Mouse (Mus musculus): ENCODE results near the gene Tagln2. TPM values are rescaled to one million over a fixed set of nuclear protein-coding genes. Genes with fewer than 3 reads are reported as not detected.
A peak's percentile ranks its signal among the peaks of the same experiment; 100 is the strongest.

The Tagln2 gene
- polyA plus RNA-seq, 1 experiment from 2014 or later: 662 TPM

DNA sequence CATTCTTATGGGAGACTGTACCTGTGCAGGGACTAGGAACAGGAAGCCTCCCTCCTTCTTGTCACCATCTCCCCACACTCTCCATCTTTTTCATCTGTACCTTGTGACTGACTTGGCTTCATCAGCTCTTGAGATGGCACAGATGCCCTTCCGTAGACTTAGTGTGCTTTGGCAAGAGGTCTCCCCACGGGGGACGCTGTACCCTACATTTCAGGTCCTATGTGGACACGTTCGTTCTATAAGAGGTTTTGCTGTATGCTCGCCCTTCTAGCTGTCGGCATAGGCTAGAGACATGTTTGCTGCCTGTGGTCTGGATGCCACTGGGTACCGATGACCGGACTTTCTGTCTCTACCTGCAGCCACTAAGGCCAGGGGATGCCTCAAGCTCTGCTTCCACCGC, 27.6 kb downstream of the Tagln2 start:
- Histone ChIP-seq H3K9ac (ENCODE audit: low read length) (no peak overlapping the region), H3K4me1 (replicated peaks; ENCODE audit: control insufficient read depth, insufficient read depth, low read length) (peaks cover 48% of the 10 kb centered on the region), H3K4me3 (ENCODE audit: low read length) (no peak overlapping the region), H3K4me2 (ENCODE audit: low read depth, low read length) (no peak overlapping the region; the same call in 1 of the 2 replicates), H3K27me3 (ENCODE audit: control insufficient read depth, insufficient read depth, low read depth, low read length) (no peaks in the 10 kb centered on the region), H3K36me3 (ENCODE audit: control insufficient read depth, insufficient read depth, low read length) (no peaks in the 10 kb centered on the region), H3K9me3 (ENCODE audit: control insufficient read depth, low read length) (no peaks in the 10 kb centered on the region), H3K27ac (ENCODE audit: low read length) (no peak overlapping the region; the same call in 1 of the 2 replicates)
- WGBS: 92% methylated on average over 10 of the region's 10 CpGs
- ATAC-seq (ENCODE audit: low read depth): no peak

DNA sequence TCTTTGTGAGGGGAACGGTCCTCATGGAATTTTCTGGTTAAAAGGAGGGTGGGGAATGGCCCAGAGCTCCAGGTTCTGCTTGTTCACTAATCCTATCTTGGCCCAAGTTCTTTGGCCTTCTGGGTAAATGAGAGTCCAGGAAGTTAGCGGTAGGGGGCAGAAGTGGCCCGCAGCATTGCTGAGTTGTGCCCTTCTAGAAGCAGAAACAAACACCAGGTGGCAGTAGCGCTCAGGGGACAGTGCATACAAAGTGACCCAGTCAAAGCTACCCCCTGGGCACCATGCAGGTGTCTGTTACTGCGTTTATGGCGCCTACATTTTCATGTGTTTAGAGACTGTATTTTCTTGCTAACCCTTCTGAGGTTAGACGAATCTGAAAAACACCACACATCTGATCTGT, 28.9 kb downstream of the Tagln2 start:
- H3K27me3 ChIP-seq (ENCODE audit: control insufficient read depth, insufficient read depth, low read depth, low read length): no peaks in the 10 kb centered on the region
- 9% methylated on average over 7 of the region's 7 CpGs for WGBS
- H3K9ac ChIP-seq (ENCODE audit: low read length): no peak overlapping the region
- no peak overlapping the region for H3K4me3 ChIP-seq (ENCODE audit: low read length)
- peak; percentile 48 for ATAC-seq (ENCODE audit: low read depth)
- H3K27ac ChIP-seq (ENCODE audit: low read length): no peak overlapping the region
- H3K4me2 ChIP-seq (ENCODE audit: low read depth, low read length): no peak overlapping the region
- H3K9me3 ChIP-seq (ENCODE audit: control insufficient read depth, low read length): no peaks in the 10 kb centered on the region
- no peaks in the 10 kb centered on the region for H3K36me3 ChIP-seq (ENCODE audit: control insufficient read depth, insufficient read depth, low read length)
- H3K4me1 ChIP-seq (replicated peaks; ENCODE audit: control insufficient read depth, insufficient read depth, low read length): peaks cover 45% of the 10 kb centered on the region

DNA sequence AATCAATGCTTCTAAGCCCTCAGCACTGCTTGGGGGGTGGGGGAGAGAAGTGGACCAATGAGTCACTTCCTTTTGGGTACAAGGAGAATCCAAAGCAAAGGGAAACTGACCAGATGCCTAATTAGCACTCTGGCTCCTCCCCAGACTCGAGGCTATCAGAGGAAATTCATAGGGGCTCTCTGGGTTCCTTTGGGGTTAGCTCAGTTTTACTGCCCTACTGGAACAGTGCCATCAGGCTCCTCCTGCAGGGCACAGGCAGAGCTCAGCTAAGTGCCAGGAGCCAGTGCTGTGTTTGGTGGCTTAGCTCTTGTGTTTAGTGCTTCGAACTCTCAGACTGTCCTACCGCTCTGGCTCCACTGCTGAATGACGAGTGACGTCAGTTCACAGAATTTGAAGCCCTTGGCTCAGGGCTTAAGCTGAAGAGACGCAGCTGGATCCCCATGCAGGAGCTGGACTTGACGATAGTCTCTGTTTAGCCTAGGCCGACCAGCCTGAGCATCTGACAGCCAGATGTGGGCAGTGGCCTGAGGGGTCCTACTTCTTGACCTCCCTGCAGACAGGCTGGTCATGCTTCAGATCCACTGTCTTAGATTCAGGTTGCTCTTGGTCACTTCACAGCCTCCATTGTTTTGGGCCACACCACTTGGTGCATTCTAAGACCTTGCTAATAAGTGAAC, 30.8 kb downstream of the Tagln2 start:
- Histone ChIP-seq H3K4me2 (ENCODE audit: low read depth, low read length) (no peak overlapping the region), H3K27me3 (ENCODE audit: control insufficient read depth, insufficient read depth, low read depth, low read length) (no peaks in the 10 kb centered on the region), H3K4me3 (ENCODE audit: low read length) (no peak overlapping the region), H3K9ac (ENCODE audit: low read length) (no peak overlapping the region), H3K36me3 (ENCODE audit: control insufficient read depth, insufficient read depth, low read length) (no peaks in the 10 kb centered on the region), H3K4me1 (replicated peaks; ENCODE audit: control insufficient read depth, insufficient read depth, low read length) (peaks cover 31% of the 10 kb centered on the region), H3K9me3 (ENCODE audit: control insufficient read depth, low read length) (no peaks in the 10 kb centered on the region), H3K27ac (ENCODE audit: low read length) (no peak overlapping the region)
- ATAC-seq (ENCODE audit: low read depth): peak; percentile 37
- 24% methylated on average over 8 of the region's 8 CpGs for WGBS

DNA sequence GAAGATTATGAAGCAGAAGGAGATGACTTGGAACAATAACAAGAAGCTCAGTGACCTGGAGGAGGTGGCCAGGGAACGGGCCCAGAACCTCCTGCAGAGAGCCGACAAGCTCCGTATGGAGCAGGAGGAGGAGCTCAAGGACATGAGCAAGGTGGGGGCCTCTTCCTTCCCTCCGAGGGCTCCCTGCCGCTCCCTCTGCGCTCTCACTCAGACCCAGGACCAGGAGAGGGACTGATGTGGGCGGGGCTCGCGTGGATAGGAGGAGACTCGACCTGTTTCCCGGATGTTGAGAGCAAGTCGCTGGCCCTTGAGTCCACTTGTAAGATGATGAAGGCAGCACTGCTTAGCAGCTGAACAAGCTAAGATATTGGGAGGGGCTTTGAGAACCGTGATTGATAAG, 32.7 kb downstream of the Tagln2 start:
- no peaks in the 10 kb centered on the region for H3K27me3 ChIP-seq (ENCODE audit: control insufficient read depth, insufficient read depth, low read depth, low read length)
- WGBS: under 1% methylated on average over 12 of the region's 13 CpGs
- H3K4me3 ChIP-seq (ENCODE audit: low read length): peak overlapping the region; percentile 24
- H3K27ac ChIP-seq (ENCODE audit: low read length): peak overlapping the region; percentile 36; the same call in 1 of the 2 replicates
- peaks cover 14% of the 10 kb centered on the region for H3K4me1 ChIP-seq (replicated peaks; ENCODE audit: control insufficient read depth, insufficient read depth, low read length)
- H3K9ac ChIP-seq (ENCODE audit: low read length): peak overlapping the region; percentile 46
- H3K4me2 ChIP-seq (ENCODE audit: low read depth, low read length): peak overlapping the region; percentile 55
- H3K36me3 ChIP-seq (ENCODE audit: control insufficient read depth, insufficient read depth, low read length): no peaks in the 10 kb centered on the region
- peak; percentile 69 for ATAC-seq (ENCODE audit: low read depth)
- no peaks in the 10 kb centered on the region for H3K9me3 ChIP-seq (ENCODE audit: control insufficient read depth, low read length)

DNA sequence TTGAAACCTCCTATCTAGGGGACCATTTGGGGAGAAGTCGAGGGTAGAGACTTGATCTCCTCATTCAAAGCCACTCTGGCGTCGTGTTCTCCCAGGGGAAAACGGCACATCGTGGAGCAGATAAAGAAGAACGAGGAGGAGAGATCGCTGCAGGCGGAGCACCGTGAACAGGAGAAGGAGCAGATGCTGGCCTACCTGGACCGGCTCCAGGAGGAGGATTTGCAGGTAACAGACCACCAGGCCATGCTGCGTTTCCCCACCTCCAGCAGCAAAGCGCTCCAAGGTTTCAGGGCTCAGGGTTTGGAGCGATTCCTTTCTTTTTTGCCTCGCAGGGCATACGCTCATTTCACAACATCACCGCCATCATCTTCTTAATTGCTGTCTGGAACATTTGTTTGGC, 35.3 kb downstream of the Tagln2 start:
- Histone ChIP-seq H3K27me3 (ENCODE audit: control insufficient read depth, insufficient read depth, low read depth, low read length) (no peaks in the 10 kb centered on the region), H3K27ac (ENCODE audit: low read length) (no peak overlapping the region), H3K36me3 (ENCODE audit: control insufficient read depth, insufficient read depth, low read length) (no peaks in the 10 kb centered on the region), H3K9me3 (ENCODE audit: control insufficient read depth, low read length) (no peaks in the 10 kb centered on the region), H3K4me2 (ENCODE audit: low read depth, low read length) (no peak overlapping the region), H3K4me1 (replicated peaks; ENCODE audit: control insufficient read depth, insufficient read depth, low read length) (peaks cover 14% of the 10 kb centered on the region), H3K9ac (ENCODE audit: low read length) (no peak overlapping the region), H3K4me3 (ENCODE audit: low read length) (no peak overlapping the region)
- WGBS: 82% methylated on average over 16 of the region's 16 CpGs
- ATAC-seq (ENCODE audit: low read depth): no peak

DNA sequence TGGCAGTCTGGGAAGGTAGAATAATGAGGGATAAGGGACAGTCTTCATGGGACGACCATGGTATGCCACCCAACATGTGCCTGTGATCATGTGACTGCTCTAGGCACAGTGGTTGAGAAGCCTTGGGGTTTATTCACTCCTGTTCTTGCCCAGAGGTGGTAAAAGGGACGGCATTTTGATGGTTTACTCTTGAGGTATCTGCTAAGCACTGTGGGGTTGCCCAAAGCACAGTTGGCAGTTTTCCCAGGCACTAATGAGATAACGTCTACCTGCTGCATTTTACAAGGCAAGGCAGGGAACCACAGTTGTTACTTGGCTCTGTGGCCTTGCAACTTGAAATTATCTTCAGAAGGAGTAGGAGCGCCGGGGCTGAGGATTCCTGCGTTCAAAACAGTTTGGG, 40.0 kb downstream of the Tagln2 start:
- Histone ChIP-seq H3K9me3 (ENCODE audit: control insufficient read depth, low read length) (no peaks in the 10 kb centered on the region), H3K4me3 (ENCODE audit: low read length) (no peak overlapping the region), H3K27me3 (ENCODE audit: control insufficient read depth, insufficient read depth, low read depth, low read length) (no peaks in the 10 kb centered on the region), H3K27ac (ENCODE audit: low read length) (no peak overlapping the region), H3K4me1 (replicated peaks; ENCODE audit: control insufficient read depth, insufficient read depth, low read length) (no peaks in the 10 kb centered on the region), H3K4me2 (ENCODE audit: low read depth, low read length) (no peak overlapping the region), H3K9ac (ENCODE audit: low read length) (no peak overlapping the region), H3K36me3 (ENCODE audit: control insufficient read depth, insufficient read depth, low read length) (no peaks in the 10 kb centered on the region)
- 47% methylated on average over 6 of the region's 6 CpGs for WGBS
- no peak for ATAC-seq (ENCODE audit: low read depth)

DNA sequence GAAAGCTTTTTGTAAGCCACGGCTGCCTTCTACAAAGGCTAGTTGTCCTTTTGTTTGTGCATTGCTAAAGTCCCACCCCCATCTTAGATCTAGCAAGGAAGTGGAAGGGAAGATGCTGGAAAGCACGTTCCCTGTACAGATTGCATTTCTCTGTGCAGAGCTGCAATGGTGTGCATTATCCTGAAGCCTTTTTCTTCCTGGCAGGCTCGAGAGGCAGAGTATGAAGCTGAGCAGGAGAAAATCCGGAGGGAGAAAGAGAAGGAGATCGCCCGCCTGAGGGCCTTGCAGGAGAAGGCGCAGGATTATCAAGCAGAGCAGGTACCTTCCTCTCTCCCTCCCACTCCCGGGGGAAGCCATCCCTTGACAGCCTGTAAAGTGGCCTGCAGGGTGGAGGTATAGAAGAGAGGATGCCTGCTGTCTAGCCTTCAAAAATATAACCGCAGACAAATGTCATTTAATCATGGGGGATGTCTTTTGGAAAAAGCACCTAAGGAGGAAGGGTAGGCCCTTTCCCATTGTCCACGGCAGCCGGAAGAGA, 40.5 kb downstream of the Tagln2 start:
- H3K4me3 ChIP-seq (ENCODE audit: low read length): no peak overlapping the region
- no peaks in the 10 kb centered on the region for H3K27me3 ChIP-seq (ENCODE audit: control insufficient read depth, insufficient read depth, low read depth, low read length)
- H3K9me3 ChIP-seq (ENCODE audit: control insufficient read depth, low read length): no peaks in the 10 kb centered on the region
- no peaks in the 10 kb centered on the region for H3K4me1 ChIP-seq (replicated peaks; ENCODE audit: control insufficient read depth, insufficient read depth, low read length)
- no peak for ATAC-seq (ENCODE audit: low read depth)
- H3K27ac ChIP-seq (ENCODE audit: low read length): no peak overlapping the region
- H3K36me3 ChIP-seq (ENCODE audit: control insufficient read depth, insufficient read depth, low read length): no peaks in the 10 kb centered on the region
- WGBS: 50% methylated on average over 11 of the region's 11 CpGs
- no peak overlapping the region for H3K9ac ChIP-seq (ENCODE audit: low read length)
- H3K4me2 ChIP-seq (ENCODE audit: low read depth, low read length): no peak overlapping the region

DNA sequence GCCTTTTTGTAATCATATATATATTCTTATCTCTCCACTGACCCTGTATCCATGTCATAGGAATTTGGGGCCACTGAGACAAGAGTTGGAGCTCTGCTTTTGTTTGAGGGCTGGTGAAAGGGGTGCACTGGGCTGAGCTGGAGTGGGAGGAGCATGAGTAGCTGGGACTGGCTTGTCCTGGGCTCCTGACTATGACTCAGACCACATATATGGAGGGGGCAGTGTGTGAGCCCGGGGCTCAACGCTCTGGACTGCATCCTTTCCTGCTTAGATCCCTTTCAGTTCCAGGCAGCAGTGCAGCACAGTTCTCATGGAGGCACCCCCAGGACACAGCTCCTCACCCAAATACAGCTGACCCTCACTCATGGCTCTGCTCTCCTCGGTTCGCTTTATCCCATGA, 46.2 kb downstream of the Tagln2 start:
- H3K9me3 ChIP-seq (ENCODE audit: control insufficient read depth, low read length): no peaks in the 10 kb centered on the region
- H3K36me3 ChIP-seq (ENCODE audit: control insufficient read depth, insufficient read depth, low read length): no peaks in the 10 kb centered on the region
- H3K4me1 ChIP-seq (replicated peaks; ENCODE audit: control insufficient read depth, insufficient read depth, low read length): peaks cover 7% of the 10 kb centered on the region; the same call in 1 of the 2 replicates
- WGBS: 73% methylated on average over 4 of the region's 4 CpGs
- no peak overlapping the region for H3K4me3 ChIP-seq (ENCODE audit: low read length)
- no peak for ATAC-seq (ENCODE audit: low read depth)
- no peak overlapping the region for H3K9ac ChIP-seq (ENCODE audit: low read length)
- H3K27ac ChIP-seq (ENCODE audit: low read length): no peak overlapping the region
- H3K27me3 ChIP-seq (ENCODE audit: control insufficient read depth, insufficient read depth, low read depth, low read length): no peaks in the 10 kb centered on the region
- no peak overlapping the region for H3K4me2 ChIP-seq (ENCODE audit: low read depth, low read length)

DNA sequence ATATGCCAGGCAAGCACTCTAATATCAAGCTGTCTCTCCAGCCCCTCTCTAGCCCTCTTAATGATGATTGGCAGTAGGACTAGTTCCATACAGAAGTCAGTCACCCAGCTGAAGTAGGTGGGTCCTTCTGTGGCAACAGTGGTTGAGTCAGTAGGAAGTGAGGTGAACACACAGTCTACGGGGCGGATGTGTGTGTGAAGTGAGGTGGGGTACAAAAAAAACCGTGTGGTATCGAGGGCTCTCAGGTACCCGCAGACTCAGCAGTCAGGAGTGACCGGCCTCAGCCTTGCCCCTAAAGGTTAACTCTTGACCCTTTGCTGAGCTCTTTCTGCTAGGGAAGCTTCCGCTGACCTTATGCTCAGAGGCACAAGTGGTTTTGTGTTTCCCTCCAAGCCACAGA, 48.7 kb downstream of the Tagln2 start:
- Histone ChIP-seq H3K36me3 (ENCODE audit: control insufficient read depth, insufficient read depth, low read length) (no peaks in the 10 kb centered on the region), H3K9ac (ENCODE audit: low read length) (no peak overlapping the region), H3K27ac (ENCODE audit: low read length) (no peak overlapping the region), H3K4me1 (replicated peaks; ENCODE audit: control insufficient read depth, insufficient read depth, low read length) (peaks cover 10% of the 10 kb centered on the region; the same call in 1 of the 2 replicates), H3K9me3 (ENCODE audit: control insufficient read depth, low read length) (no peaks in the 10 kb centered on the region), H3K4me2 (ENCODE audit: low read depth, low read length) (no peak overlapping the region), H3K27me3 (ENCODE audit: control insufficient read depth, insufficient read depth, low read depth, low read length) (no peaks in the 10 kb centered on the region), H3K4me3 (ENCODE audit: low read length) (no peak overlapping the region)
- peak; percentile 32; the same call in 1 of the 2 replicates for ATAC-seq (ENCODE audit: low read depth)
- WGBS: 35% methylated on average over 7 of the region's 7 CpGs

All from lung, embryonic 16.5 days (tissue).